Mouse (Mus musculus) stomach, postnatal 0 days (tissue): ENCODE data around the gene Rhobtb3.

ENCODE experiments used
- CTCF ChIP-seq: IDR thresholded peaks from 2 replicates; pipeline ENCODE4 v1.5.1; 2016; ENCODE audit warnings: antibody characterized with exemption, low read depth, mild to moderate bottlenecking, moderate library complexity
- EP300 ChIP-seq: optimal IDR thresholded peaks from 2 replicates; pipeline ENCODE3; 2016; ENCODE audit warnings: antibody characterized with exemption

DNA sequence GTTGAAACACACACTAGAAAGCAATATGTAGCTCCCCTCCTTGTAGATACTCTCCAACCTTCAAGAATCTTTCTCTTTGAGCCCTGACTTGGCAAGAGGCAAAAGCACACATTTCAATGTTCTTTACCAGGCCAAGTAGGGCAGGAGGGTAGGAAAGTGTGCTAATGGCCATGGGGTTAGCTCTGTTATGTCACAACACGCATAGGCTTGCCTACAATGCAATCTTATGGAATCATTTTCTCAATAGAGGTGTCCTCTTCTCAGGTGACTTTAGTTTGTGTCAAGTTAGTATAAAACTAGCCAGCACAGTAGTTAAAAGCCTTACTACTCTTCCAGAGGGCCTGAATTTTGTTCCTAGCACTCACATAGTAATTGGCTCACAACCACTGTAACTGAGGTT is 113.0 kb downstream of the Rhobtb3 start:
- TF ChIP-seq CTCF: no peak
- no peak for TF ChIP-seq EP300
